Mouse (Mus musculus) lung, adult 2 months (tissue): ENCODE measurements around the gene Pds5a. TPM values are rescaled to one million over a fixed set of nuclear protein-coding genes. Genes with fewer than 3 reads are reported as not detected.

Experiments
- DNase-seq: peaks from one replicate; pipeline ENCODE4 v3.0.0; 2022
- H3K4me1 ChIP-seq: fragments of 200-500 bp; 2 replicates; pipeline ENCODE4 v1.6.1; 2011; ENCODE audit warnings: low read length; ENCODE audit not compliant: control insufficient read depth, insufficient read depth
- H3K4me3 ChIP-seq: fragments of 200-500 bp; replicated peaks from 2 replicates; pipeline ENCODE3; 2011; ENCODE audit warnings: low read depth, mild to moderate bottlenecking, control low read depth, low read length; ENCODE audit errors: extremely low read depth
- CTCF ChIP-seq: fragments of 200-500 bp; IDR thresholded peaks from 2 replicates; pipeline ENCODE4 v1.5.1; 2011; ENCODE audit warnings: mild to moderate bottlenecking, low read length, control low read depth; ENCODE audit not compliant: insufficient read depth
- POLR2A ChIP-seq: fragments of 200-500 bp; IDR thresholded peaks from 2 replicates; pipeline ENCODE4 v1.6.1; 2011; ENCODE audit warnings: low read depth, mild to moderate bottlenecking, control low read depth, low read length, borderline replicate concordance; ENCODE audit errors: extremely low read depth
- WGBS: fragments of 180-500 bp; shearing (Covaris S2); methylation state at CpG from one replicate; pipeline ENCODE4 v1.1.7; 2018; 5-methylcytosine and 5-hydroxymethylcytosine counted together
- polyA plus RNA-seq: library from polyadenylated mRNA; depleted of rRNA; stranded (reverse); fragments of >200 nt; gene quantifications from 2 replicates; pipeline ENCODE4 v1.2.3, GENCODE M21; 2012; rRNA removed

The Pds5a gene
- polyA plus RNA-seq, 1 experiment, result 19.4 TPM

DNA sequence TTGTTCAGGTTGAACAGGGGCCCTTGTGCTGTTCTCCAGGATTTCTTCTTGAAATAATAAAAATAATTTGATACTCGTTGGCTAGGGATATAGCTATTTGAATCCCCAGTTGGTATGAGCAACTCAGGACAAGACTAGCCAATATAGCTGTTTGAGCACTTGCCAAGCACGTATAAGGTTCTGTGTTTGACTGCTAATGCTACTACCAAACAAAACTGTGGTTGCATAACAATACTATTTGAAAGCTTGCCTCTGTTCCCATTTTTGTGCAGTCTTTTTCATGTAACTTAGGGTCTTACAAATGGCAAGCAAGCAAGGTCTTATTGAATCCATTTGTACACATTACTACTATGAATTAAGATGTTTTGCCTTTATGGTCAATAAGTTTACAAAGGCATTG is 122.2 kb downstream of the Pds5a start:
- no peak for DNase-seq
- WGBS, result 69% methylated on average over 2 of the region's 2 CpGs
- no peak for TF ChIP-seq POLR2A
- no peak for TF ChIP-seq CTCF
- H3K4me3 ChIP-seq, result no peak overlapping the region
- 0 out of 2 replicates have a peak, but pooled peaks cover 2% of the 10 kb centered on the region for H3K4me1 ChIP-seq

DNA sequence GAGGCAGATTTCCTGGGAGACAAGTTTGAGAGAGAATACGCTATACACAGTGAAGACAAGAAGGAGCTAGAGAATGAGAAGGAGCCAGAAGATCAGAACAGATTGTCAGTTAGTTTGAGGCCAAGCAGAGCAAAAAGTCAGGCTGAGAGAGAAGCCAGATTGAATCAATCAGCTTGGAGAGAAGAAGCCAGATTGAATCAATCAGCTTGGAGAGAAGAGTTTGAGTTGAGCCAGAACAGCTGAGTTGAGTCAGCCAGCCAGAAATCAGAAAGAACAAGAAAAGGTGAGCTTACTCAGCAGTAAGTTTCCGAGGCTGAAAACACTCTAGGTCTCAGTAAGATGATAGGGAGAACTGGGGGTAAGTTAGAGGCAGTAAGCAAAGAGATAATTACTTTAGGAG is 123.2 kb downstream of the Pds5a start:
- no peak overlapping the region for H3K4me3 ChIP-seq
- no peak for DNase-seq
- H3K4me1 ChIP-seq, result 0 out of 2 replicates have a peak, but pooled peaks cover 2% of the 10 kb centered on the region
- WGBS, result 79% methylated on average over 2 of the region's 2 CpGs
- no peak for TF ChIP-seq CTCF
- no peak for TF ChIP-seq POLR2A

DNA sequence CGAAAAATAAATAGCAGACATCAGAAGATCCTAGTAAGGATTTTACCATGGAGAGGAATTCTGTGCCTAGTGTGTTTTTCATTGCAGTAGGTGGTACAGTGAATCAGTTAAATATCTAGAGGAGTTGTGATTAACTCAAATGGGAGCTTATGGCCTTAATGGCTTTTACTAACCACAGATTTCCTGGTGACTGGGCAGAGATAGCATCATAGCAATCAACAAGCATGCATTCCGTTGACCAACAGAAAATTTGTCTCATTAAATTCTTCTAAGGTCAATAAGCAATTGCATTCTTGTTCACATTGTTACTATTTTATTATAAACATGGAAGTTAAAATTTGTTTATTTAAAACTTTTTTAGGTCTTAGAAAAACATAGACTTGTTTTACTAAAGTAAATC is 132.6 kb downstream of the Pds5a start:
- no peaks in the 10 kb centered on the region; the same call in 1 of the 2 replicates for H3K4me1 ChIP-seq
- no peak overlapping the region for H3K4me3 ChIP-seq
- no peak for TF ChIP-seq CTCF
- no peak for TF ChIP-seq POLR2A
- 72% methylated on average over 2 of the region's 2 CpGs for WGBS
- DNase-seq, result no peak

DNA sequence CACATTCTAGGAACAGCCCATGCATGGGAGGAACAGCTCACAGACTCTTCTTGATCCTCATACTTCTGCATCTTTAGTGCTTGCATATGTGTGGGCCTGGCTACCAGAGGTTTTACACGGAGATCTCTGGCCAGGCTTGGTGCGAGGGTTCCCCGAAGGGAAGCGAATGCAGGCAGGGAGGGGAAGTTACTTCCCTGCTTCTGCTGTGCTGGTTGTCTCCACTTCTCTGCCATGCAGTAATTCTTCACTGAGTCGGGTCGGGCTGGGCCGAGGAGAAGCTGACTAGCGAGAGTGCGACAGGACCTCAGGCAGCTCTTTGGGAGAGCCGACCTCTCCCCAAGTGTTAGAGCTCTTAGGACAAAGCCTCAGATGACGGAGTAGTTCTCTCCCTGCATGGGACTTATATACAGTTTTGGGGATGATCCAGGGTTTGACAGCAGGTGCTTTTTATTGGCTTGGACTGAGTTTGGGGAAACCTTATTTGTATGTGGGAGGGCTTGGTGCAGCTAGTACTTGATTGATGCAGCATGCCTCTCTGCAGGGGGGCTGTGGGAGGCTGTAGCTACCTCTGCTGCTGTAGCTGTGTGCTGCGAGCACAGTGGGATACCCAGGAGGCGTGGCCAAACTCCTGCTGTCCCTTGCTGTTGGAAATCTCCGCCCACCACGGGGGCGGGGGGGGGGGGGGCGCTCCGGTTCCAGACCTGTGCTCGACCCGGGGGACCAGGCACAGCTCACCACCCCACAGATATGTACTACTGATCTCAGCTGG is 136.8 kb downstream of the Pds5a start:
- TF ChIP-seq POLR2A (no peak), CTCF (no peak)
- H3K4me3 ChIP-seq, result no peak overlapping the region
- no peak for DNase-seq
- WGBS, result 57% methylated on average over 19 of the region's 20 CpGs
- peaks cover 2% of the 10 kb centered on the region for H3K4me1 ChIP-seq

DNA sequence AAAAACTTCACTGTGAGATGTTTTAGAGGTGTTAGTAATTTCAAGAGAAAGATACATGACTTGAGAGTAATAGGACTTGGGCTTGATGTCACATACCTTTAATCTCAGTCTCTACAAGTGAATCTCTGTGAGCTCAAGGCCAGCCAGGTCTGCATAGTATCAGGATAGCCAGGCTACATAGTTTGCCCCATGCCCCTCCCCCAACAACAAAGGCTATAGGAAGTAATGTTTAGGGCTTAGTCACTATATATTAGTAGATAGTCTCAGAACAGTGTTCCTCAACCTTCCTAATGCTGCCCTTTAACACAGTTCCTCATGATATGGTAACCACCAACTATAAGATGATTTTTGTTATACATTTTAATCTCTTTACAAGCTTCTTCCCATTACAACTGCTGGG is 141.0 kb downstream of the Pds5a start:
- DNase-seq, result no peak
- TF ChIP-seq POLR2A, result no peak
- no peak for TF ChIP-seq CTCF
- Histone ChIP-seq H3K4me3 (no peak overlapping the region), H3K4me1 (peaks cover 2% of the 10 kb centered on the region)

Other genes with a start within 250 kb of the Pds5a start
- not detected in 2 replicates for gene Gm43552, start 205.4 kb downstream of the Pds5a start, polyA plus RNA-seq
- 137 and 157 TPM in 2 replicates for gene Smim14, start 161.1 kb downstream of the Pds5a start, polyA plus RNA-seq
- gene Ube2k, start 161.0 kb downstream of the Pds5a start, polyA plus RNA-seq, result 12.3 and 15.1 TPM in 2 replicates
- gene N4bp2, start 65.2 kb upstream of the Pds5a start, polyA plus RNA-seq, result 3.6 and 3.7 TPM in 2 replicates
- gene Rhoh, start 162.9 kb upstream of the Pds5a start, polyA plus RNA-seq, result 2.7 and 3.5 TPM in 2 replicates
- gene Chrna9, start 236.6 kb upstream of the Pds5a start, polyA plus RNA-seq, result 1.4 TPM in 1 of 2 replicates, not detected in the other